Mouse (Mus musculus) neural tube, embryonic 12.5 days (tissue): Measurements from ENCODE around the gene Cul3. TPM values are rescaled to one million over a fixed set of nuclear protein-coding genes. Genes with fewer than 3 reads are reported as not detected.

ENCODE experiments used
- ATAC-seq: fragments of 200-750 bp; cut with Nextera tagmentation; 2 replicates; pipeline ENCODE4 v1.8.0; 2017; ENCODE audit warnings: low read depth, mild to moderate bottlenecking, moderate TSS enrichment, moderate library complexity; ENCODE audit not compliant: low FRiP score
- H3K27ac ChIP-seq: fragments of 300-500 bp; sonication (generic); 2 replicates; pipeline ENCODE4 v1.5.1; 2016
- H3K27me3 ChIP-seq: fragments of 300-500 bp; sonication (generic); replicated peaks from 2 replicates; pipeline ENCODE4 v1.6.1; 2016; ENCODE audit warnings: mild to moderate bottlenecking
- H3K36me3 ChIP-seq: fragments of 300-500 bp; sonication (generic); 2 replicates; pipeline ENCODE4 v1.6.1; 2016; ENCODE audit warnings: mild to moderate bottlenecking
- H3K4me1 ChIP-seq: fragments of 300-500 bp; sonication (generic); 2 replicates; pipeline ENCODE4 v1.6.1; 2016
- H3K4me2 ChIP-seq: fragments of 300-500 bp; sonication (generic); replicated peaks from 2 replicates; pipeline ENCODE4 v1.6.1; 2016; ENCODE audit warnings: mild to moderate bottlenecking
- H3K4me3 ChIP-seq: fragments of 300-500 bp; sonication (generic); 2 replicates; pipeline ENCODE4 v1.5.1; 2016
- H3K9ac ChIP-seq: fragments of 300-500 bp; sonication (generic); 2 replicates; pipeline ENCODE4 v1.6.1; 2016; ENCODE audit warnings: mild to moderate bottlenecking
- H3K9me3 ChIP-seq: fragments of 300-500 bp; sonication (generic); 2 replicates; pipeline ENCODE4 v1.6.1; 2016; ENCODE audit warnings: mild to moderate bottlenecking
- WGBS: fragments of 180-500 bp; shearing (Covaris S2); methylation state at CpG from one replicate; pipeline ENCODE4 v1.1.7; 2016; 5-methylcytosine and 5-hydroxymethylcytosine counted together
- polyA plus RNA-seq: library from polyadenylated mRNA; unstranded; fragments of >200 nt; fragmentation: Nextera tagmentation; extraction: Ambion mirVana; gene quantifications from 2 replicates; pipeline ENCODE4 v1.2.1, GENCODE M21; 2016

The Cul3 gene
- polyA plus RNA-seq, 1 experiment from 2014 or later: 29.6 TPM

GRCm38 (mm10) chr1:80224839-80225412, 115.4 kb downstream of the Cul3 start:
- H3K9ac ChIP-seq: no peak overlapping the region
- H3K4me3 ChIP-seq: no peak overlapping the region
- no peak overlapping the region for H3K4me2 ChIP-seq
- H3K9me3 ChIP-seq: no peaks in the 10 kb centered on the region
- ATAC-seq: no peak
- H3K27ac ChIP-seq: no peak overlapping the region
- no peaks in the 10 kb centered on the region for H3K36me3 ChIP-seq
- WGBS: 39% methylated on average over 3 of the region's 3 CpGs
- H3K4me1 ChIP-seq: peaks cover 3% of the 10 kb centered on the region; the same call in 1 of the 2 replicates
- H3K27me3 ChIP-seq: no peaks in the 10 kb centered on the region

- WGBS: 61% methylated on average over 4 of the region's 4 CpGs
- H3K4me3 ChIP-seq: no peak overlapping the region
- H3K4me2 ChIP-seq: no peak overlapping the region
- no peak overlapping the region for H3K27ac ChIP-seq
- H3K4me1 ChIP-seq: peaks cover 3% of the 10 kb centered on the region; the same call in 1 of the 2 replicates
- H3K27me3 ChIP-seq: no peaks in the 10 kb centered on the region
- no peak for ATAC-seq
- H3K9ac ChIP-seq: no peak overlapping the region
- no peaks in the 10 kb centered on the region for H3K9me3 ChIP-seq
- H3K36me3 ChIP-seq: no peaks in the 10 kb centered on the region
Measured at GRCm38 (mm10) chr1:80221151-80221550, 119.1 kb downstream of the Cul3 start.

DNA sequence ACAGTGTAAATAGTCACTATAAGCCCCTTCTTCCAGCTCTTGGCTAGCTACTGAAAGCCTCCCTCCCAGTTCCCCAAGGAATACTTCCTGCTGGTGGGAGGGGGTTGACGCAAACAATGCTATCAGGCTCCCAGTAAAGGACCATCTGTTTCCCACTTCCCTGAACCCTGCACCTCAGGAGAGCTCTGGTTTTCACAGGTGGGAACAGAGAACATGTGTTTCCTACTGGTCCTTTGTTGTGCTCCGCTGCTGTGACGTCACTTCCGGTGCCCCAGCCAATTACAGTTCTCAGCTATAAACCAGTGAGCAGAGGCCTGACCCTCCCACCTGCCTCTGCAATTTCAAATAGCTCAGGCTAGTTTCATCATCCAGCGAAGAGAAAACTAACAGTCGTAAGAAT, 122.0 kb downstream of the Cul3 start, which contains the start of gene Fam124b:
Gene Fam124b (minus strand): TSS at position 206 of the 400 bp plus-strand sequence.
- no peak for ATAC-seq
- H3K4me3 ChIP-seq: no peak within 1 kb of the TSS
- H3K27ac ChIP-seq: no peak within 1 kb of the TSS
- no peaks in the 10 kb centered on the region for H3K9me3 ChIP-seq
- H3K9ac ChIP-seq: no peak within 1 kb of the TSS
- no peaks in the 10 kb centered on the region for H3K27me3 ChIP-seq
- WGBS: 80% methylated on average over 6 of the region's 6 CpGs
- H3K4me2 ChIP-seq: no peak within 1 kb of the TSS
- H3K36me3 ChIP-seq: no peaks in the 10 kb centered on the region
- H3K4me1 ChIP-seq: no peaks in the 10 kb centered on the region

Other genes with a start within 250 kb of the Cul3 start
- gene Fam124b, start 122.0 kb downstream of the Cul3 start, polyA plus RNA-seq: 0.72 and 0.95 TPM in 2 replicates
- gene Gm45261, start 121.0 kb upstream of the Cul3 start, polyA plus RNA-seq: not detected in 2 replicates